Mouse (Mus musculus) layer of hippocampus, adult 11-12 months (tissue): Measurements from ENCODE around the gene Nek1.
A peak's percentile ranks its signal among the peaks of the same experiment; 100 is the strongest.
"Not testable (repeated sequence)": the region's sequence is repeated elsewhere in the genome, so short reads cannot be mapped to it uniquely, and the experiment has no call there.

Experiments used
- DNase-seq: peaks from one replicate; pipeline ENCODE4 v3.0.0; 2022; ENCODE audit warnings: low spot score

The Nek1 gene

GRCm38 (mm10) chr8:60984260-60985010 is 8.6 kb upstream of the Nek1 start:
- DNase-seq, result not testable (repeated sequence)

GRCm38 (mm10) chr8:60992561-60992909 is 460 bp upstream of the Nek1 start:
- no peak for DNase-seq

- DNase-seq, result no peak
Measured at GRCm38 (mm10) chr8:60993639-60993986, 618 bp downstream of the Nek1 start.

GRCm38 (mm10) chr8:60996468-60996867 is 3.5 kb downstream of the Nek1 start:
- no peak for DNase-seq

- peak; percentile 69 for DNase-seq
Measured at GRCm38 (mm10) chr8:61041951-61042350, 49.0 kb downstream of the Nek1 start.

- DNase-seq, result no peak
Measured at GRCm38 (mm10) chr8:61043874-61044273, 50.9 kb downstream of the Nek1 start.

- DNase-seq, result no peak
Measured at GRCm38 (mm10) chr8:61046816-61047215, 53.8 kb downstream of the Nek1 start.

GRCm38 (mm10) chr8:61053017-61053416 is 60.0 kb downstream of the Nek1 start:
- no peak for DNase-seq

GRCm38 (mm10) chr8:61054313-61054712 is 61.3 kb downstream of the Nek1 start:
- no peak for DNase-seq

GRCm38 (mm10) chr8:61056997-61057396 is 64.0 kb downstream of the Nek1 start:
- no peak for DNase-seq

GRCm38 (mm10) chr8:61059143-61059542 is 66.1 kb downstream of the Nek1 start:
- no peak for DNase-seq

- no peak for DNase-seq
Measured at GRCm38 (mm10) chr8:61060412-61060811, 67.4 kb downstream of the Nek1 start.

GRCm38 (mm10) chr8:61075059-61075458 is 82.1 kb downstream of the Nek1 start:
- no peak for DNase-seq

GRCm38 (mm10) chr8:61110496-61110895 is 117.5 kb downstream of the Nek1 start:
- no peak for DNase-seq

GRCm38 (mm10) chr8:61111940-61112339 is 118.9 kb downstream of the Nek1 start:
- no peak for DNase-seq

GRCm38 (mm10) chr8:61121631-61122030 is 128.6 kb downstream of the Nek1 start:
- no peak for DNase-seq

- no peak for DNase-seq
Measured at GRCm38 (mm10) chr8:61127299-61127861, 134.4 kb downstream of the Nek1 start.

- DNase-seq, result no peak
Measured at GRCm38 (mm10) chr8:61132561-61133134, 139.7 kb downstream of the Nek1 start.

- DNase-seq, result no peak
Measured at GRCm38 (mm10) chr8:61141869-61142268, 148.9 kb downstream of the Nek1 start.

- no peak for DNase-seq
Measured at GRCm38 (mm10) chr8:61142302-61142701, 149.3 kb downstream of the Nek1 start.

GRCm38 (mm10) chr8:61142845-61143244 is 149.8 kb downstream of the Nek1 start:
- DNase-seq, result no peak

- no peak for DNase-seq
Measured at GRCm38 (mm10) chr8:61148728-61149127, 155.7 kb downstream of the Nek1 start.

GRCm38 (mm10) chr8:61150596-61150995 is 157.6 kb downstream of the Nek1 start:
- DNase-seq, result no peak

- DNase-seq, result no peak
Measured at GRCm38 (mm10) chr8:61156406-61156805, 163.4 kb downstream of the Nek1 start.
